Mouse (Mus musculus): ENCODE measurements around the gene Mmp11.
A peak's percentile ranks its signal among the peaks of the same experiment; 100 is the strongest.
"Not testable (repeated sequence)": the region's sequence is repeated elsewhere in the genome, so short reads cannot be mapped to it uniquely, and the experiment has no call there.

Mmp11 gene

DNA sequence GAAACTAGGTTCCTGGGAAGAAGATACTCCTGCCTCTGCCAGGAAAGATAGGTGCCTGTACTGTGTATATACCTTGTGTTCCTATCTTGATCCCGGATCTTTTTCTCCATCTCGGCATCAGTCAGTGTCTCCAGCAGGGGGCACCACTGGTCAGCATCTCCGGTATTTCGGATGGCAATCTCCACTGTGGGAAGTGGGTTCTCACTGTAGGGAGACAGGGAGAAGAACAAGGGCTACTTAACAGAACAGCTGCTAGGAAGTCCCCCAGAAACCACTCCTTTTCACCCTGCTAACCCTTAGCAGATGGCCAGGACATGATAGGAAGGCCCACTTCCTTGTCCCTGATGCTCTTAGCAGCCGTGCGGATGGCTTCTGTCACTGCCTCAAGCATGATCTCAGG lies 38.9 kb downstream of the Mmp11 start:
- DNase-seq (ENCODE audit: low spot score in 2 of 2): peak; percentile 45 to 77

DNA sequence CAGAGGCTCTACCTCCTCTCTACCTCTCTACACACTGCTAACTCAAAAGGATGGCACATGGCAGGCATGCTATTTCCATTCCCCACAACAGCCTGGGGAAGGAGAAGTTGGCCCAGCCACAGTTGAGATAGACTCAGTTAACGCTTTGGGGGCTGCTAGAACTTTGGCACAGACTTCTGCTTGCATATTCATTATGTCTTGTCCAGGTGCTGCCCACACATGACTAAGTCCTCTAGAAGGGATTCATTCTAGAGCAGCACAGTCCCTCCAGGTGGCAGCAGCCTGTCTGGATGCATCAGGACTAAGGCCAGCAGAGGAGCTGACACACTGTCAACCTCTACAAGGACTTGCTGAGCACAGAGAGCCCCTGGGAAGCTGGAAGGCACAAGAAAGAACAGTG lies 40.1 kb downstream of the Mmp11 start:
- no peak for DNase-seq (ENCODE audit: low spot score in 2 of 2)

DNA sequence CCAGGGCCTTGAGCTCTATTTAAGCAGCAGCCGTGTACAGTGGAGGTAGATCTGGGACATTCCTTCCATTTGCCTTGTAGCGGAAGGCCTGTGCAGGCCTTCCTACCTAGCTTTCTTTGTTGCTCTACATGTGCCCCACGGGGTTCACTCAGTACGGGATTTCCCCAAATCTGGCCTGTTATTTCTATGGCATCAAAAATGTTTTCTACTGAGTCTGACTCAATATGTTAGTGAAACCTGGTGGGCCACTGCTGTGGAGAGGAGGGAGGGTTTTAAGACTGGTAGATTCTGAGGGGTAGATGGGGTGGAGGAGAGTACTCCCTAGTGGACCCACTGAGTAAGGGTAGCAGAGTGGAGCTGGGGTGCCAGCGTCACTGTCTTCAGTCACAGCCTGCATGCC lies 40.6 kb downstream of the Mmp11 start:
- DNase-seq (ENCODE audit: low spot score in 2 of 2): no peak

- no peak for DNase-seq (ENCODE audit: low spot score in 2 of 2)
Measured at GRCm38 (mm10) chr10:75894601-75895000, 41.7 kb downstream of the Mmp11 start.

DNA sequence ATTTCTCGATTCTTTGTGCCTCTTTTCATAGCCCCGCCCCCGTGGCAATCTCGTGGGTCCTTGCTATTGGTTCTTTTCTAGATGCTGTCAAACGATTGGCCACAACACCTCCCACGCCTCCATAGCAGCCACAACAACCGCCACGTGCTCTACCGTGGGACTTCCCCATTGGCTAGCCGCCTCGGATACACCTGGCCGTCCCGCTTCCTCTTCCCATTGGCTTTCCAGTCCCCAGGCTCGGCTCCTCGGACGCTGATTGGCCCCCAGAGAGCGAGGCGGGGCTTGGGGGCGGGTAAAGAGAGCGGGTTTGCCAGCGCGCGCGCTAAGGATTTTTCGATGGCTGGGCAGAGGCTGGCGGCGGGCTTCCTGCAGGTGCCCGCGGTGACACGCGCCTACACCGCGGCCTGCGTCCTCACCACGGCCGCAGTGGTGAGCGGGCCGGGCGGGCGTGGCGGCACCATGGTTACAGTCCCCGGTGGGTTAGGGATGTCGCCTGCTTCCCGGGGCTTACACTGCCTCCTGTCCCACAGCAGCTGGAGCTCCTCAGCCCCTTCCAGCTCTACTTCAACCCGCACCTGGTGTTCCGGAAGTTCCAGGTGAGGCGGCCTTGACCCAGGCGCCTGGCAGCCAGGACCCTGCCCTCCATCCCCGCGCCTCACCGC lies 43.1 kb downstream of the Mmp11 start, which contains the start of gene Derl3:
Gene Derl3, plus strand, starts transcription at position 325 of the 662 bp plus-strand sequence.
- peak; percentile 89 to 90 for DNase-seq (ENCODE audit: low spot score in 2 of 2)

DNA sequence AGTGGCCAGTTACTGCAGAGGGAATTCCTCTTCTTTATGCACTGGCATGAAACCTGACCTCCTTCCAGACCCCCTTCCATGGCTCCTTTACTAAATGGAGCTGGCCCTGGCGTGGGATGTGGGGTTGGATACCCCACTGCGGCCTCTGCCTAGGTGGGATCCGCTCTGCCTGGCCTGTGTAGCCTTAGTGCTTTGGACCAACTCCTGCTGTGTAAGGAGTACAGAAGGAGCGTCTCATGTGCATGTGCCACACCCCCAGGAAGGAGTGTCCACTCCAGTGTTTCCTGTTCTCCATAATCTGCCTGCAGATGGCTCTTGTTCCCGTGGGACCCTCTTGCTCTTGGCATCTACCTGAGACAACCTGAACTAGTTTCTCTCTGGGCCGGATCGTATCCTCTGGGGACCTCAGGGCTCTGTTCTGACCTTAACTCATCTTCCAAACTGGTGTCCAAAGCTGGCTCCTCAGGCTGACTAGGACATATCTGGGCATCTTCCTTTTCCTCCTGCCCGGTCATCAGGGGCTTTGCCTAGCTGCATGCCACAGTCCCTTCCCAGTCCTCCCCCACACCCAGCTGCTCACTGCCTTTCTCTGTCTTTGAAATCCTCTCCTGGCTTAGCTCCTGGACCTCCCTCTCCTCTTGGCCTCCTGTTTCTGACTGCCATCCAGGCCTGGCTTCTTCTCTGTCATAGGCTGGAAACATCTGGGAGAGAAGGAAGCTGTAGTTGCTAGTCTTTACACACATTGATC lies 46.7 kb downstream of the Mmp11 start:
- DNase-seq (ENCODE audit: low spot score in 2 of 2): no peak

- not testable (repeated sequence) for DNase-seq (ENCODE audit: low spot score in 2 of 2)
Measured at GRCm38 (mm10) chr10:75887504-75887903, 48.8 kb downstream of the Mmp11 start.

GRCm38 (mm10) chr10:75884742-75885141 lies 51.6 kb downstream of the Mmp11 start:
- DNase-seq (ENCODE audit: low spot score in 2 of 2): no peak

DNA sequence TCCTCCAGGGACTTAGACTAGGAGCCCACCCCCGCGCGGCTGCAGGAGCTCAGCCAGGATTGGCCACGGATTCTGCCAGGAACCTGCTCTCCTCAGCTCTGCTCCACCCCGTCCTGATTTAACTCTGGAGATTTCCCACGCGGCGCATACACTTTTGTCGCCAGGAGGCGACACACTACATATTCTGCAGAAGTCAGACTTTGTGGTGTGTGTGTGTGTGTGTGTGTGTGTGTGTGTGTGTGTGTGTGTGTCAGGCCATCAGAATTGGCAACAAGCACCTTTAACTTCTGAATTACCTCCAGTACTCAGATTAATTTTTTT lies 53.1 kb downstream of the Mmp11 start:
- peak; percentile 77 to 80 for DNase-seq (ENCODE audit: low spot score in 2 of 2)

DNA sequence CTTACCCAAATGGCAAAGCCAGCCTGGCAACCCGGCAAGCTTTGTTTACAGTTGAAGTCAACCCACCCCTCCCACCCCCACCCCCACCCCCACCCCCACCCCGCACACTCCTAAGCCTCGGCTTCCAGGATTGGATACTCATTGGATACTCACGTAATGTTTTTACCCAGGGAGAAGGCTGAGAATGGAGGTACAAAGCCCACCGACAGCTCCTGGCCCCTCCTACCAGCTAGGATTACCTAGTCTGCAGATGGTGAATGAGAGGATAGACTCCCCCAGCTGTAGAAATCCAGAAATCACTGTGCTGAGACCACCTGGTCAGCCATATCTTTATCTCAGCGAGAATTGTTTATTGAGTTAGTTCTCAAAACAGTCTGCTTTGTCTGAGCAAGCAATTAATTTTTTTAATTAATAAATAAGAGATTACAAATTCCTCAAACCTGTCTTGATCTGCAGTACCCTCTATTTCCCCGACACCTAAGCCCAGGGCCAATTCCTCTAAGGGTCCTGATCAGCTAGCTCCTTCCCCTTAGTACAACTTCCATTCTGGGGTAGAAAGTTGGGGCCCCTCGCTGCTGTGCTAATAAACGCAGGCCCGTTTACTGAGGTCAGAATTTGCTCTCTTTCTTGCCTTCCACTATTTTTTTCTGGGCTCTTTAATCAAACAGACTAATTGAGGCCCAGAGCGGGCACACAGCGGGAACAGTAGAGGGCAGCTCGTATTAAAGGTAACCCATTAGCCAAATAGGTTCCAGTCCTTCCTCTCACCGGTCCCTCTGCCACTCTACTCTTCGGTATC lies 53.7 kb downstream of the Mmp11 start:
- no peak for DNase-seq (ENCODE audit: low spot score in 2 of 2)

DNA sequence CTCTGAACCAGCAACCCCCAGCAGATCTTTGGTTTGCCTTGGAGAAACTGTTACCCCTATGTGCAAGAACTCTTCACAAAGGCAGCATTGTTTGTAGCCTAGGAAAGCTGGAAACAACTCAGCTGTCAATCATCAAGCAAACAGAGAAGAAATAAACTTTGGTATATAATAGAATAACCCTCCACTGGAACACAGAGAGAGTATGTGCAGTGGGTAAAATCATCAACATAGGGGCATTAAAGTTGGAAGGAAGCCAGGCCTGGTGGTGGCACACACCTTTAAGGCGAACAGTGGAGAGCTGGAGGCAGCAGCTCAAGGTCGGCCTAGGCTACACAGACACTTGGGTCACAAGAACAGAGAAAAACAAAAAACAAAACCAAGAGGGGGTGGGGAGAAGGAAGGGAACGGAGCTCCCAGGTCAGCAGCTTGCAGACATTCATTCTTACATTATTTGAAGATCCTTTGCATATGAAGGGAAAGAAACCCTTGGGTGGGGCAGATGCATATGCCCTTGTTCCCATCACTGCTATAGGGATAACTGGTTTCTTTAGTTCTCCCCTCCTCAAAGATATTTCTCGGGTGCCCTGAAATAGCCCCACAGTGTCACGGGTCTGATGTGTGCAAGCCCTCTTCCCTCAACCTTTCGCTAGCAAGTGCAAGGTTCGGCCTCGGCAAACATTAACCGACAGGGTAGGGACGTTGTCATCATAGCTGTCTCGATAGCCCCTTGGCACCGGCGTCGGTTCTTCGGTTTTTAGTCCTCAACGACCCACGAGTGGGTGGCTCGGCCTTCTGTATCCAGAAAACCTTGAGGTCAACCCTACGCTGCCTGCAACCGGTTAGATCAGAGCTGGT lies 54.5 kb downstream of the Mmp11 start:
- DNase-seq (ENCODE audit: low spot score in 2 of 2): no peak

DNA sequence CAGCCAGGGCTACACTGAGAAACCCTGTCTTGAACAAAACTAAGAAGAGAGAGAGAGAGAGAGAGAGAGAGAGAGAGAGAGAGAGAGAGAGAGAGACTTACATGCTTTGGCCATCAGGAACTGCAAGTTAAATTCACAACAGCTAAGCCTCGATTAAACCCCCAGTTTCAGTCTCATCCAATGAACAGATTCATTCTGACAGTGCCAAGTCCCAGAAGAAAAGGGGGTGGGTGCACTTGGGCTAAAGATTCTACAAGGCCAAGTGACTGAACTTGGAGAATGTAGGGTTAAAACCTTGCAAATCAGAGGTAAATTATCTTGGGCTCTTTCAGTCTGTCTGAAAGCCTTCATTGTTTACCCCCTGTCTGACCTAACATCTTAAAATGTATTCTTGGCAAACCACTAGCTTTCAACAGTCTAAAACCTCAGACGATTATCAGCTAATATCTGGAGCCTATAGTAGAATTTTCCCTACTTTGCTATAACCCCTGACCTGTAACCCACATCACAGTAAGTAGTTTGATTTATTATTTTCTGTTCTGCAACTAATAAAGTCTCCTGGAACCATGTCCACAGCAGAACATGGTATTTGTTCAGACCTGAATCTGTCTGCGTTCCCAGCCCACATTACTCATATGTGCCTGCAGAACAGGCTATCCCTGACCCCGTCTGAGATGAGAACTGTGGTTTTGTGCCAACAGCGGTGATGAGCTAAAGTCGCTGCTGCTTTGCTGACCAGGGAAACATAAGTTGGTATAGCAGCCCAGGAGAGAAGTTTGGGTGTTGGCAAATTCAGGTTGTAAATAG lies 55.3 kb downstream of the Mmp11 start:
- no peak for DNase-seq (ENCODE audit: low spot score in 2 of 2)

- no peak for DNase-seq (ENCODE audit: low spot score in 2 of 2)
Measured at GRCm38 (mm10) chr10:75880351-75880750, 55.9 kb downstream of the Mmp11 start.

GRCm38 (mm10) chr10:75878836-75879235 lies 57.5 kb downstream of the Mmp11 start:
- DNase-seq (ENCODE audit: low spot score in 2 of 2): no peak

DNA sequence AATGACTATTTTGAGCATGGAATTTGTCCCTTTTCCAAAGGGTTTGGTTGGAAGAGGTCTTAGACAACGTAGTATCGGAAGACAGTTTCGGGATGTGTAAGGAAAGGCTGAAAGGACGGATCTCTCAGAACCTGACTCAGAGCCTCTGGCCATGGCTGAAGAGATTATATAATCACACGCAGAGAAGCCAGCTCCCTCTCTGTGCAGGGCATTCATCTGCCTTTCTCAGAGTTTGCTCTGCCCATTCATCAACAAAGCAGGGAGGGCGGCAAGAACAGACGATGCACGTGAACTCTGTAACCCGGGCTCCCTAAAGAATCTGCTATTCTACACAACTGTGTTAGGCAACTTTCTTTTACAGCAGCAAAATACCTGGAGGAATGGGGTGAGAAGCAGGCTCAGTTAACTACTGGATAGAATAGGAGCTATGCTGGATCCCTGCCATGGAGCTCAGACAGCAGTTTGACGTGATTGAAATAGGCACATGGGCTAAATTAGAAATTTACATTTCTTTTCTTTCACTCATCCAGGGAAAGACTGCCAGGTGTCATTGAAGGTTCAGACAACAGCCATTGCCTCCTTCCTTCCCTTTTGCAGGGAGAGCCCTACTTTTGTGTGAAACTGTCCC lies 62.6 kb downstream of the Mmp11 start:
- DNase-seq (ENCODE audit: low spot score in 2 of 2): no peak

Data from urinary bladder, postnatal 4 days (tissue).